Mouse (Mus musculus) layer of hippocampus, postnatal 25 days (tissue): Measurements from ENCODE around the gene Rab10. TPM values are rescaled to one million over a fixed set of nuclear protein-coding genes. Genes with fewer than 3 reads are reported as not detected.
"Not testable (repeated sequence)": the region's sequence is repeated elsewhere in the genome, so short reads cannot be mapped to it uniquely, and the experiment has no call there.

ENCODE experiments used
- DNase-seq, 2 experiments: peaks; one replicate each; pipeline ENCODE4 v3.0.0; 2022; ENCODE audit warnings: mixed read lengths in 2 of 2, low spot score in 1 of 2; ENCODE audit errors: extremely low spot score in 1 of 2
- total RNA-seq, 2 experiments: library from RNA; stranded (reverse); gene quantifications; 2 replicates each; pipeline ENCODE4 v1.2.3; 2021

The Rab10 gene
- total RNA-seq, 2 experiments from 2014 or later = 164 to 173 TPM

- DNase-seq = not testable (repeated sequence)
These were observed 12.1 kb downstream of the Rab10 start for GRCm38 (mm10) chr12:3297622-3298021.

- DNase-seq = no peak
These were observed 13.7 kb downstream of the Rab10 start for GRCm38 (mm10) chr12:3296056-3296455.

- DNase-seq = no peak
These were observed 17.9 kb downstream of the Rab10 start for GRCm38 (mm10) chr12:3291849-3292248.

DNA sequence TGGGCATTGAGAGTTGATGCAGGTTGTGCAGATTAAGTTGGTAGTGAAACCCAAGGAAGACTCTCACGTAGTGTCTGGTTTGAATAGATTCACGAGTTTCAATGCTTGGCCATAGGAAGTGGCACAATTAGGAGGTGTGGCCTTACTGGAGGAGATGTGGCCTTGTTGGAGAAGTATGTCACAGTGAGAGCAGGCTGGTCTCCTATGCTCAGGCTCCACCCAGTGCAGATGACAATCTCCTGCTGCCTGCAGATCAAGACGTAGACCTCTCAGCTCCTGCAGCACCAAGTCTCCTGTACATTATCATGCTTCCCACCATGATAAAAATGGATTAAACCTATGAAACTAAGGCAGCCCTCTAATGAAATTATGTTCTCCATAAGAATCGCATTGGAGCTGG is 18.7 kb downstream of the Rab10 start:
- DNase-seq = no peak

- DNase-seq = no peak
These were observed 21.3 kb downstream of the Rab10 start for GRCm38 (mm10) chr12:3288440-3288839.

GRCm38 (mm10) chr12:3285919-3286318 is 23.9 kb downstream of the Rab10 start:
- no peak for DNase-seq

DNA sequence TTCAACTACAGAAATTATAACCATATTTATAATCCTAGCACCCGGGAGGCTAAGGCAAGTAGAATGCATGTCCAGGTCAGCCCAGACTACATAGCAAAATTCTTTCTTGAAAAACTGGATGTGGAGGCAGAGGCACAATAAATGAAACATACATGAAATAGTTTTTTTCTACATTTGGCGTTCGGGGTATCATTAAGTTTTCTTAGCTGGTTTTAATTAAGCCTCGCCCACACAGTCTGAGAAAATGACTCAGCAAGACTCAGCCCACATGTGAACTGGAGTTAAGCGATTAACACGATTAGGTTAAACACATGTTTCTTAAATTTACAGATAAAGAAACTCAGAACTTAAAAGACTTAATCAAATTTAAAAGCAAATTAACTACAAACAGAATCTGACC is 24.4 kb downstream of the Rab10 start:
- DNase-seq = no peak

DNA sequence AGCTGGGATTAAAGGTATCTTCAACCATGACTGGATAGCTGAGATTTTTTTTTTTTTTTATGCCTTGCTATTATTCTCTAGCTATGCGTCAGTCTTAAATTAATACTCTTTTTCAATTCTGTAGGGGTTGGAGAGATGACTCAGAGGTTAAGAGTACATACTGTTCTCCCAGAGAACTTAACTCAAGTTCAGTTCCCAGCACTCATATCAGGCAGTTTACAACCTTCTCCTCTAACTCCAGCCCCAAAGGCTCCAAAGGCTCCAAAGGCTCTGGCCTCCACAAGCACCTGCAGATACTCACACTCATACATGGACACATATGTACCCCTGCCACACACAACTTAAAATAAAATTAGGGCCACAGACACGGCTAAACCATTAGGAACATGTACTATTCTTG is 25.3 kb downstream of the Rab10 start:
- no peak for DNase-seq

DNA sequence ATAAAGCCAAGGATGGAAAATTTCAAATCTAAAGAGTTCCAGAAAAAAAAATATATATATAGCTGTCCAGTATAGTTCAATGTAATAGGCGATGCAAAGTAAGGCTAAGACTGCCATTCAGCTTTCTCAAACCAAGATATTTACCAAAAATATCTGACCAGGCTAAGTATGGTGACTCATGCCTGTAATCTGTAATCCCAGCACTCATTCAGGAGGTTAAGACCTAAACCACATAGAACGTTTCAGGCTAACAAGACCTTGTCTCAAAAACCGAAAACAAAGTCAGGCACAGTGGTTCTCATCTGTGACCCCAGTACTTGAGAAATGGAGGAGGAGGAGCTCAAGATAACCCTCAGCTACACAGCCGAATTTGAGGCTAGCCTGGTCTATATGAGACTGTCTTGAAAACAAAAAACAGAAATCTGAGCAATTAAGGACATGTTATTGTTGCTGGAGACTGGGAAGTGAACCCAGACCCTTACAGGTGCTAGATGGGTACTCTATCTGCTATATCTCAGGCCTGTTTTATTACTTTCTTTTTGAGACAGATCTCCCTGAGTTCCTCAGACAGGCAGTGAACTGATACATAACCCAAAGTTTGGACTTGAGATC is 25.8 kb downstream of the Rab10 start:
- no peak for DNase-seq

GRCm38 (mm10) chr12:3282954-3283353 is 26.8 kb downstream of the Rab10 start:
- DNase-seq = no peak

DNA sequence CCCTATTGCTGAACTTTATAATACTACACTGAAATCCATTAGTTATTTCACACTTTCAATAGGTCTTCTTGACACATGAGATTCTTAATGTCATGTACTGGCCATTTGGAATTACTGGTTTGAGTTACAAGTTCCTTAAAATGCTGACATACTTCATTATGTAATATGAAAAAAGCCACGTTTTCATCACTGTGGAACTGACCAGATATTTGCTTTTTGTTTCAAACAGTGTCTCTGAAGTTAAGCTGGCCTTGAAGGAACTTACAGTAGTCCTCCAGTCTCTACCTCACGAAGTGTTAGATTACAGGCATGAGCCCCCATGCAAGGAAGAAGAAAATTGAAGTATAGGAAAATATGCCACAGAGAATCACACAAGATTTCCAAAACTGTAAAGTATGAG is 27.2 kb downstream of the Rab10 start:
- DNase-seq = no peak

DNA sequence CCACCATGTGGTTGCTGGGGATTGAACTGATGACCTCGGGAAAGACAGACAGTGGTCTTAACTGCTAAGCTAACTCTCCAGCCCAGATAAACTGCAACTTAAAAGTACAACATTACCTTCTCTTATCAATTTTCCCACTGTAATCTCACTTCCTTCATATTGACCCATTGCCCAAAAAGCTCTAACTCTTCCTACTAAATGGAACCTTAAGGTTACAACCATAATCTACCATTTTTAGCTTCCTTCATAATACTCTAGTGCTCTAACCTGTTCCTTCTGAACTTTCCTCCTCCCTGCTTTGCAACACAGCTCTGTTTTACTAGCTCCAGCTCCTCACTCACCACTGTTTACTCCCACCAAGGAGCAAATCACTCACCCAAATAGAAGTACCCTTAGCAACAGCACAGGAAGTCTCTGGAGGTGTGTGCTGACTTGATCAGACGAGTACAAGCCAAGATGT is 30.9 kb downstream of the Rab10 start:
- no peak for DNase-seq

DNA sequence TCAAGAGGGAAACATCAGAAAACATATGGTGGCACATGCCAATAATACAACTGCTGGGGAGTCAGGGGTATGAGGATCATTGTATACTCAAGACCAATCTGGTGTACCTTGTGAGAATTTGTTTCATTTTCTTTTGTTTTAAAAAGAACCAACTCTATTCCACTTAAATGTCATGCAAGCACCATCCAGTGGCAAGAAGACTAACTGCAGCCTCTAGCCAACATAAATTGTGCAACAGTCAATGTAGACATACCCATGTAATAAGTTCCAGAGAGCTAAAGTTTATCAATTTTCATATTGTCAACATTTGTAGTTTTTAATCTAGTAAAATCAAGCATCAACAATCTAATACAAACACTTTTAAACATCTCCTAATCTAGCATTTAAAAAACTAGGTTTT is 39.0 kb downstream of the Rab10 start:
- no peak for DNase-seq

- no peak for DNase-seq
These were observed 42.4 kb downstream of the Rab10 start for GRCm38 (mm10) chr12:3267397-3267796.

- DNase-seq = no peak
These were observed 44.6 kb downstream of the Rab10 start for GRCm38 (mm10) chr12:3265188-3265587.

DNA sequence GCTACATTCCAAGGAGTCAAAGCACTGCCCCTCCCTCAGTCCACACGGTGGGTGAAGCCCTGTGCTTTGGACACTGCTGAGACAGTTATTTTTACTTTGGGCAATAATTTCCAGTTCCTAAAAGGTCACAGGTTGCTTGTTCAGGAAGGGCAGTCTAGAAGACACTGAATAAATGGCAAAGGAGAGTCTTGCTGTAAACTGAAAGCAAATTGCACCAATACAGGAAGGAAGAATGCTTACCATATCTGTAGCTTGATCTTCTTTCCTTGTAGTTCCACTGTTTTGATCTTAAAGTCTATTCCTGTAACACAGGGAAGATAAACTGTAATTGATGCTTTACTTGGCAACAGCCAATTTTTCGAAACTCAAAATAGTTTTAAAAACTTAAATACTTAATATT is 45.3 kb downstream of the Rab10 start:
- DNase-seq = no peak

DNA sequence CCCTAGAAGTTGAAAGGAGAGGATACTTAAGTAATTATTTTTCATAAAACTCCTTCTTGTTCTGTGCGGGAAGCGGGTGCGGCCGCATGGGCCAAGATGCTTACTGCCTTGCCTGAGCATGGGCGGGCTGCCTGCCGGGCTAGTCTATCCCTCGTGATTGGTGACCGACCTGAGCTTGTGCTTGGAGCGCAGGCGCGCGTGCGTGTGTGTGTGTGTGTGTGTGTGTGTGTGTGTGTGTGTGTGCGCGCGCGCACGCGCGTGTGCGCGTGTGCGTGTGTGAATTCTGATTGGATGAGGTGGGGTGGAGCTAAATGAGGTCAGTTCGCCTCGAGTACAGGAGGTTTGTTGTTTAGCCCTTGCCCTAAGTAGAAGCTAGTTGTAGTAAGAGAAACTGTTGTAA is 48.2 kb downstream of the Rab10 start:
- DNase-seq = no peak

GRCm38 (mm10) chr12:3255966-3256365 is 53.8 kb downstream of the Rab10 start:
- no peak for DNase-seq

DNA sequence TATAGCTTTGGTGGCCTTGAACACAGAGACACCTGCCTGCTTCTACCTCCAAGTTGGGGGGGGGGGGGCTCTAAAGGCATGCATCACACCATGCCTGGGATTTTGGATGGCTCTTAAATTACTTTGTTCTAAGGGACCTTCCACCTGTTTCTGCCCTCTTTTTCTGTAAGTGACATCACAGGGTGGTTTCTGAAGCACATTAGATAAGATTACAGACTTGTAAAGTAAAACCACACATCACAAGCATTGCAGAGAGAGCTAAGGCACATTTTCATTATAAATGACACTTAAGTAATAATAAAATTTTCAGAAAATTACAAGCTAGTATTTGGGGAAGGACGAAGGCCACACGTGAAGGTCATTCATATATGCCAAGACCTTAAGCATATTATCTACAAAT is 54.3 kb downstream of the Rab10 start:
- DNase-seq = no peak

DNA sequence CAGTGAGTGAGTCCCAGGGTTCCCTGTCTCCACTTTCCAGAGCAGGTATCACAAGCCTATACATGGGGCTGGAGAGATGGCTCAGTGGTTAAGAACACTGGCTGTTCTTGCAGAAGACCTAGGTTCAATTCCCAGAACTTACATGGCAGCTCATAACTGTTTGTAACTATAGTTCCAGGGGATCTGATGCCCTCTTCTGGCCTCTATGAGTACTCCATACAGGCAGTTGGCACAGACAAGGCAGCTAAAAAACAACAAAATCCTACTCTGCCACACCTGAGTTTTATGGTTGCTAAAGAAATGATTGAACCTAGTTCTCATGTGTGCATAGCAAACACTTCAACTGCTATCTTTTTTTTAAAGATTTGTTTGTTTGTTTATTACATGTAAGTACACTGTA is 56.2 kb downstream of the Rab10 start:
- DNase-seq = no peak

GRCm38 (mm10) chr12:3246091-3246490 is 63.7 kb downstream of the Rab10 start:
- DNase-seq = no peak

DNA sequence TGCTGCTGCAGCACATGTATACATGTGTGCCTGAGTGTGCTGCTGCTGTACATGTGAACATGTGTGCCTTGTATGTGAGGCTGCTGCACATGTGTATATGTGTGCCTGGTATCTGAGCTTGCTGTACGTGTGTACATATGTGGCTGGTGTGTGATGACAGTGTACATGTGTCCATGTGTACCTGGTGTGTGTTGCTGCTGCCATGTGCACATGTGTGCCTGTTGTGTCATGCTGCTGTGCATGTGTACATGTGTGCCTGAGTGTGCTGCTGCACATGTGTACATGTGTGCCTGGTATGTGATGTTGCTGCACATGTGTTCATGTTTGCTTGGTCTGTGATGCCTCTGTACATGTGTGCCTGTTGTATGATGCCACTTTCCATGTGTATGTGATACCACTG is 70.2 kb downstream of the Rab10 start:
- DNase-seq = no peak
